Mouse (Mus musculus): ENCODE data around the gene Prl8a9. TPM values are rescaled to one million over a fixed set of nuclear protein-coding genes. Genes with fewer than 3 reads are reported as not detected.

Prl8a9 gene
- polyA plus RNA-seq (2016; fragmentation: Nextera tagmentation; extraction: Ambion mirVana), result not detected in 2 replicates

DNA sequence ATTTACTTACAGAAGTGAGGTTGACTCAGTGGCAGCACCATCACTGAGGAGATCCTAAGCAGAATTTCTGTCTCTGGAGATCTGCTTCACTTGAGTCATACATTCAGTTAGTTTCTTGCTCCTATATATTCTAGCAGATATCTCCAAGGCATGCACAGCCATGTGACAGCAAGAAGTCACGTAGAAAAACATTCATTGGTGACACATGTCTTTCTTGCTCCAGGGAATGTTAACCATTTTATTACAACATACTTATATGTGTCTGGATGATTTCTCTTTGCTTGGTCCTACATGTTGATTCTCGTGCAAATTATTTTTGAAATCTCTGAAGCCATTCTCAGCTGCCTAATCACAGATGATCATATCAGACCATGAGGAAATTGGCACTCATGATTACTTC, at the start of gene Prl8a9:
TSS of gene Prl8a9 (minus strand) at position 101 of the 400 bp plus-strand sequence.
- H3K9me3 ChIP-seq (replicated peaks), result no peaks in the 10 kb centered on the region
- no peak within 1 kb of the TSS for H3K4me2 ChIP-seq
- H3K27ac ChIP-seq, result no peak within 1 kb of the TSS
- no peak within 1 kb of the TSS for H3K9ac ChIP-seq
- no peak for ATAC-seq
- WGBS (ENCODE audit: insufficient replicate concordance), result 61% methylated on average over 2 of the region's 2 CpGs
- no peaks in the 10 kb centered on the region for H3K36me3 ChIP-seq
- no peaks in the 10 kb centered on the region for H3K27me3 ChIP-seq (replicated peaks)
- H3K4me1 ChIP-seq, result no peaks in the 10 kb centered on the region
- H3K4me3 ChIP-seq, result no peak within 1 kb of the TSS

DNA sequence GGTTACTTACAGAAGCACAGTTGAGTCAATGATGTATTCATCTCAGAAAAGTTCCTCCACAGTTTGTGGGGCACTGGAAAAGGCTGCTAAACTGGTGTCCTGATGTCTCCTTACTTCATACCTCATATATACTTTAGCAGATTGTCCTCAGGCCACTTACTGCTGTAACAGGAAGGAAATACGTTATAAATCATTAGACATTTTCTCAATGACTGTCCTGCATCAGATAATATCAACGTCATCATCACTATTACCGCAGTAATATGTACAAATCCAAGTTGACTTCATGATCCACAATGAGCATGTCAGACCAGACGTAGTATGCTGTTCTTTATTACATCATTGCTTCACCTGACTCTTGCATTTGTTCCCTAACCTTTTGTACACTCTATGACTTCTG, 46.1 kb upstream of the Prl8a9 start, which contains the start of gene Prl7b1:
TSS of gene Prl7b1 (minus strand) at position 101 of the 400 bp plus-strand sequence.
- Histone ChIP-seq H3K27me3 (replicated peaks) (no peaks in the 10 kb centered on the region), H3K9me3 (replicated peaks) (no peaks in the 10 kb centered on the region), H3K9ac (no peak within 1 kb of the TSS), H3K4me1 (no peaks in the 10 kb centered on the region), H3K4me2 (no peak within 1 kb of the TSS), H3K4me3 (no peak within 1 kb of the TSS), H3K36me3 (no peaks in the 10 kb centered on the region), H3K27ac (no peak within 1 kb of the TSS)
- 52% methylated on average over 4 of the region's 4 CpGs for whole genome bisulfite sequencing (ENCODE audit: insufficient replicate concordance)
- ATAC-seq, result no peak

DNA sequence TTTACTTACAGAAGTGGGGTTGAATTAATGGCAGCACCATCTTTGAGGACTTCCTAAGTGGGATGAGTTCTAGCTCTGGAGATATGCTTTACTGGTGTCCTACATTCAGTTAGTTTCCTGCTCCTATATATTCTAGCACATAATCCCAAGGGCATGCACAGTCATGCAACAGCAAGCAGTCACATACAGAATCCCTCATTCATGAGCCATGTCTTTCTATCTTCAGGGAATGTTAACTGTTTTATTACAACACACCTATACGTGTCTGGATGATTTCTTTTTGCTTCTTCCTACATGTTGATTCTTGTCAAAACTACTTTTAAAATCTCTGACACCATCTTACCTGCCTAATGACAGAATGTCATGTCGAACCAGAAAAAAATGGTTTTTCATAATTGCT, 17.7 kb upstream of the Prl8a9 start, which contains the start of gene Prl8a1:
TSS of gene Prl8a1 (minus strand) at position 101 of the 400 bp plus-strand sequence.
- ATAC-seq, result no peak
- Histone ChIP-seq H3K27ac (no peak within 1 kb of the TSS), H3K4me1 (no peaks in the 10 kb centered on the region), H3K4me3 (no peak within 1 kb of the TSS), H3K4me2 (no peak within 1 kb of the TSS), H3K36me3 (no peaks in the 10 kb centered on the region), H3K27me3 (replicated peaks) (no peaks in the 10 kb centered on the region), H3K9ac (no peak within 1 kb of the TSS), H3K9me3 (replicated peaks) (no peaks in the 10 kb centered on the region)
- 55% methylated on average over 2 of the region's 2 CpGs for WGBS (ENCODE audit: insufficient replicate concordance)

DNA sequence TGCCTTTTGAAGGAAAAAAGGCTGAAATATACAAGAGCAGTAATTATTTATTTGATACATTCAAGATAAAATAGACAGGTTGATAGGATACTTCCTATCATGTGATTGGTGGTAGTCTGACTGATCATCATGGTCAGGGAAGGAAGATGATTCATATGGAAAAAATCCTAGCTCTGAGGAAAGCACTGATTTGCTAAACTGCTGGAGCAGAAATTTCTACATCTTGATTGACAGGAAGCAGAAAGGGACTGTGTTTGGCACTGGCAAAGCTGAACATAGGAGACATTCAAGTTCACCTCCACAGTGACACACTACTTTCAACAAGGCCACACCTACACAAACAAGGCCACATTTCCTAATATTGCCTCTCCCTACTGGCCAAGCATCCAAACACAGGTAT, 11.1 kb downstream of the Prl8a9 start:
- Histone ChIP-seq H3K4me2 (no peak overlapping the region), H3K4me1 (no peaks in the 10 kb centered on the region), H3K9ac (no peak overlapping the region), H3K27me3 (replicated peaks) (no peaks in the 10 kb centered on the region), H3K9me3 (replicated peaks) (no peaks in the 10 kb centered on the region), H3K4me3 (no peak overlapping the region), H3K36me3 (no peaks in the 10 kb centered on the region), H3K27ac (no peak overlapping the region)
- no peak for ATAC-seq

DNA sequence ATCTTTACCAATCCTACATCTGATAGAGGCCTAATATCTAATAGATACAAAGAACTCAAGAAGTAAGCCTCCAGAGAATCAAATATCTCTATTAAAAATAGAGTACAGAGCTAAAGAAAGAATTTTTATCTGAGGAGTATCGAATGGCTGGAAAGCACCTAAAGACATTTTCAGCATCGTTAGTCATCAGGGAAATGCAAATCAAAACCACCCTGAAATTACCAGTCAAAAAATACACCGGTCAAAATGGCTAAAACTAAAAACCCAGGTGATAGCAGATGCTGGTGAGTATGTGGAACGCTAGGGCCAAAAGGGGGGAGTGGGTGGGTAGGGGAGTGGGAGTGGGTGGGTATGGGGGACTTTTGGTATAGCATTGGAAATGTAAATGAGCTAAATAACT, 41.2 kb downstream of the Prl8a9 start:
- no peak for ATAC-seq
- 58% methylated on average over 4 of the region's 4 CpGs for WGBS (ENCODE audit: insufficient replicate concordance)
- Histone ChIP-seq H3K4me2 (no peak overlapping the region), H3K4me1 (no peaks in the 10 kb centered on the region), H3K4me3 (no peak overlapping the region), H3K9me3 (replicated peaks) (no peaks in the 10 kb centered on the region), H3K27ac (no peak overlapping the region), H3K27me3 (replicated peaks) (no peaks in the 10 kb centered on the region), H3K9ac (no peak overlapping the region), H3K36me3 (no peaks in the 10 kb centered on the region)

DNA sequence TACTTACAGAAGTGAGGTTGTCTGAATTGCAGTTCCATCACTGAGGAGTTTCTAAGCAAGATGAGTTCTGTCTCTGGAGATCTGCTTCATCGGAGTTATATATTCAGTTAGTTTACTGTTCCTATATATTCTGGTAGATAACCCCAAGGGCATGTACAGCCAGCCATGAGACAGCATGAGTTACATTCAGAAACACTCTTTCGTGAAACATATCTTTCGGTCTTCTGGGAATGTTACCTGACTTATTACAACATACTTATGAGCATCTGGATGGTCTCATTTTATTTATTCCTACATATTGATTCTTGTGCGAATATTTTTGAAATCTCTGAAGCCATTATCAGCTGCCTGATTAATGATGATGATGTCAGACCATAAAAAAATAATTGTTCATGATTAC, 51.3 kb downstream of the Prl8a9 start, which contains the start of gene Prl8a8:
TSS of gene Prl8a8 (minus strand) at position 101 of the 400 bp plus-strand sequence.
- H3K27ac ChIP-seq, result no peak within 1 kb of the TSS
- no peaks in the 10 kb centered on the region for H3K9me3 ChIP-seq (replicated peaks)
- 73% methylated on average over 4 of the region's 4 CpGs for WGBS (ENCODE audit: insufficient replicate concordance)
- no peaks in the 10 kb centered on the region for H3K4me1 ChIP-seq
- H3K36me3 ChIP-seq, result no peaks in the 10 kb centered on the region
- no peak within 1 kb of the TSS for H3K4me2 ChIP-seq
- no peak for ATAC-seq
- no peak within 1 kb of the TSS for H3K4me3 ChIP-seq
- no peak within 1 kb of the TSS for H3K9ac ChIP-seq
- H3K27me3 ChIP-seq (replicated peaks), result no peaks in the 10 kb centered on the region

Other genes starting within 250 kb of the Prl8a9 start
- not detected in 2 replicates for gene Prl8a2, start 218.9 kb downstream of the Prl8a9 start, polyA plus RNA-seq (2016; fragmentation: Nextera tagmentation; extraction: Ambion mirVana)
- not detected in 2 replicates for gene Prl2b1, start 173.8 kb downstream of the Prl8a9 start, polyA plus RNA-seq (2016; fragmentation: Nextera tagmentation; extraction: Ambion mirVana)
- gene Prl8a6, start 125.9 kb downstream of the Prl8a9 start, polyA plus RNA-seq (2016; fragmentation: Nextera tagmentation; extraction: Ambion mirVana), result not detected in 2 replicates
- gene Prl8a8, start 51.4 kb downstream of the Prl8a9 start, polyA plus RNA-seq (2016; fragmentation: Nextera tagmentation; extraction: Ambion mirVana), result not detected in 2 replicates
- gene Prl8a1, start 17.6 kb upstream of the Prl8a9 start, polyA plus RNA-seq (2016; fragmentation: Nextera tagmentation; extraction: Ambion mirVana), result not detected in 2 replicates
- not detected in 2 replicates for gene Prl7b1, start 46.0 kb upstream of the Prl8a9 start, polyA plus RNA-seq (2016; fragmentation: Nextera tagmentation; extraction: Ambion mirVana)
- not detected in 2 replicates for gene Prl7a1, start 77.9 kb upstream of the Prl8a9 start, polyA plus RNA-seq (2016; fragmentation: Nextera tagmentation; extraction: Ambion mirVana)
- gene Prl7a2, start 103.4 kb upstream of the Prl8a9 start, polyA plus RNA-seq (2016; fragmentation: Nextera tagmentation; extraction: Ambion mirVana), result not detected in 2 replicates
- not detected in 2 replicates for gene Prl7d1, start 152.1 kb upstream of the Prl8a9 start, polyA plus RNA-seq (2016; fragmentation: Nextera tagmentation; extraction: Ambion mirVana)
- not detected in 2 replicates for gene Prl7c1, start 216.2 kb upstream of the Prl8a9 start, polyA plus RNA-seq (2016; fragmentation: Nextera tagmentation; extraction: Ambion mirVana)
- gene Prl2a1, start 237.0 kb upstream of the Prl8a9 start, polyA plus RNA-seq (2016; fragmentation: Nextera tagmentation; extraction: Ambion mirVana), result not detected in 2 replicates

Measured in liver, embryonic 12.5 days (tissue).